Mouse (Mus musculus): ENCODE results near the gene Igsf11. TPM values are rescaled to one million over a fixed set of nuclear protein-coding genes. Genes with fewer than 3 reads are reported as not detected.

Igsf11 gene
- polyA plus RNA-seq (2012; rRNA removed) (0.12 and 0.16 TPM in 2 replicates), polyA plus RNA-seq (2014; fragmentation: Nextera tagmentation; extraction: Ambion mirVana) (0.03 and 0.04 TPM in 2 replicates)

DNA sequence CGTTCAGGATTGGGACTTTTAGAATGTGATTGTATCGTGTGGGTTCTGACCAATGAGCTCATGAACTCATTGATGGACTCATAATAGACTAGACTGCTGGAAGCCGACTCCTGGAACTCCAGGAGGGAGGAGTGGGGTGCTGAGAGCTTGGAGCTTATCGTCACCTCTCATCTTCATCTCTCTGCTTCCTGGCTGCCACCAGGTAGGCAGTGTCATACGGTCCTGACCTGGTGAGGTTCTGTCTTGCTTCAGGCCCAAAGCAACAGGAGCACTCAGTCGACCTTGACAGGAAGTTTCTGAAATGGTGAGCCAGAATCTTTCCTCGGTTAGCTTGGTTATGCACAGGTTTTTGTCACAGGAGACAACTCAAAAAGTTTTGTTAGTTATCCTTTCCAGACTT is at the start of gene Igsf11:
Igsf11 (plus strand) TSS at position 301 of the 400 bp plus-strand sequence.
- Histone ChIP-seq H3K27me3 (ENCODE audit: control insufficient read depth, insufficient read depth, low read length) (no peaks in the 10 kb centered on the region), H3K9ac (replicated peaks) (no peak within 1 kb of the TSS), H3K27ac (no peak within 1 kb of the TSS), H3K4me1 (replicated peaks; ENCODE audit: control insufficient read depth in 2 of 2, insufficient read depth in 2 of 2, low read length in 1 of 2) (no peaks in the 10 kb centered on the region), H3K4me2 (ENCODE audit: low read depth) (no peak within 1 kb of the TSS), H3K4me3 (ENCODE audit: insufficient read depth in 1 of 2, low read depth in 2 of 2, low read length in 2 of 2) (no peak within 1 kb of the TSS), H3K9me3 (ENCODE audit: control insufficient read depth, low read length) (no peaks in the 10 kb centered on the region), H3K36me3 (replicated peaks; ENCODE audit: control insufficient read depth, insufficient read depth, low read depth) (no peaks in the 10 kb centered on the region)
- TF ChIP-seq EP300 (IDR thresholded peaks at IDR 0.05; ENCODE audit: low read depth): no peak
- TF ChIP-seq CTCF (IDR thresholded peaks at IDR 0.05; ENCODE audit: low read depth): no peak
- ATAC-seq (ENCODE audit: insufficient read depth): no peak
- WGBS (ENCODE audit: insufficient replicate concordance): 58% methylated on average over 7 of the region's 7 CpGs
- DNase-seq (ENCODE audit: low read depth in 3 of 3, low spot score in 3 of 3): no peak

DNA sequence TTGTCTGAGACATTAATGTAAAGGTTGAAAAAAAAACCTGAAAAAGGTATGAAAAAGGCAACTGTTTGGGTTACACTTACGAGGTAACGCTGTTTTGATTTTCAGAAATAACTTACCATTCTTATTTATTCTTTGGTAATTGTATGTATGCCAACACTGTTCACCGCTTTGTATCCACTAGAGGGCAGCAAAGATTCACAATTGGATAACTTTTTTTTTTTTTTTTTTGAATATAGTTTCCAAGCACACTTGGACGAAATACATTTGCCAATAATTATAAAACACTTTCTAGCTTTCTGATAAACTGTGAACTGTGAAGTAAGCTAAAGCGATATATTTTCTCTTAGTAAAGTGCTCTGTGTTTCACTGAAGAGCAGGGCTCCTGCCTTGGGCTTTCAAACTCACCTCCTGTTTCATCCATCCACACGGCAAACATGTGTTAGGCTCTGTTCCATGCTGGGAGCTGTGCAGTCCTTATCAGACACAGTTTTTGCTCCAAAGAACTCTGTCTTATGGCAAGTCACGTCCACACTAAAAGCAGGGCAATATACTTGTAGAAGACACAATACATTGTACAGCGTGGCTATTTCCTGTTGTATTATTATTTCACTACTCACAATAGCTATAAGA is 34.2 kb upstream of the Igsf11 start:
- H3K9me3 ChIP-seq (ENCODE audit: control insufficient read depth, low read length): no peaks in the 10 kb centered on the region
- no peaks in the 10 kb centered on the region for H3K27me3 ChIP-seq (ENCODE audit: control insufficient read depth, insufficient read depth, low read length)
- H3K4me3 ChIP-seq (ENCODE audit: insufficient read depth in 1 of 2, low read depth in 2 of 2, low read length in 2 of 2): no peak overlapping the region
- 28% methylated on average over 8 of the region's 8 CpGs for WGBS (ENCODE audit: insufficient replicate concordance)
- no peak overlapping the region for H3K27ac ChIP-seq
- TF ChIP-seq CTCF (IDR thresholded peaks at IDR 0.05; ENCODE audit: low read depth) (peak; percentile 46), EP300 (IDR thresholded peaks at IDR 0.05; ENCODE audit: low read depth) (no peak)
- DNase-seq (ENCODE audit: low read depth in 3 of 3, low spot score in 3 of 3): peak in 1 of 3 experiments; percentile 3
- no peak overlapping the region for H3K4me2 ChIP-seq (ENCODE audit: low read depth)
- no peak for ATAC-seq (ENCODE audit: insufficient read depth)
- no peak overlapping the region for H3K9ac ChIP-seq (replicated peaks)
- no peaks in the 10 kb centered on the region for H3K4me1 ChIP-seq (replicated peaks; ENCODE audit: control insufficient read depth in 2 of 2, insufficient read depth in 2 of 2, low read length in 1 of 2)
- H3K36me3 ChIP-seq (replicated peaks; ENCODE audit: control insufficient read depth, insufficient read depth, low read depth): no peaks in the 10 kb centered on the region

DNA sequence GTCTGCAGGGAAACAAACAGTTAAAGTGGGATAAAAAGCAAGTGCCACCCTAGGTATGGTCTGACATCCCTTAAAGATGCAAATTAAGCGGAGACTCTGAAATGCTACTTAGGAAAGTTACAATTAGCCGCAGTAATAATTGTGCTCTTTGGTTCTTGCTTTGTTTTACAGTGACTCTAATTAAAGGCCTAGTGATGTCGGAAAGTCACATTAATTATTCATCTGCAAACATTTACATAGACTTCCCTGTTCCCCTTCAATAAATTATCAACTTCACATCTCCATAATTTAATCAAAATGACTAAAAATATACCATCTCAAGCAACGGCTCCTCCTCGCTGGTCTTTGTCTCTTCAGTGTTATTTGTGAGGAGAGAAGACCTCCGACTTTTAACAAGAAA is 31.9 kb upstream of the Igsf11 start:
- ATAC-seq (ENCODE audit: insufficient read depth) (no peak), DNase-seq (ENCODE audit: low read depth in 3 of 3, low spot score in 3 of 3) (no peak)
- Histone ChIP-seq H3K36me3 (replicated peaks; ENCODE audit: control insufficient read depth, insufficient read depth, low read depth) (no peaks in the 10 kb centered on the region), H3K4me1 (replicated peaks; ENCODE audit: control insufficient read depth in 2 of 2, insufficient read depth in 2 of 2, low read length in 1 of 2) (no peaks in the 10 kb centered on the region), H3K27me3 (ENCODE audit: control insufficient read depth, insufficient read depth, low read length) (no peaks in the 10 kb centered on the region), H3K9ac (replicated peaks) (no peak overlapping the region), H3K27ac (no peak overlapping the region), H3K4me3 (ENCODE audit: insufficient read depth in 1 of 2, low read depth in 2 of 2, low read length in 2 of 2) (no peak overlapping the region), H3K9me3 (ENCODE audit: control insufficient read depth, low read length) (no peaks in the 10 kb centered on the region), H3K4me2 (ENCODE audit: low read depth) (no peak overlapping the region)
- 63% methylated on average over 6 of the region's 6 CpGs for WGBS (ENCODE audit: insufficient replicate concordance)
- TF ChIP-seq CTCF (IDR thresholded peaks at IDR 0.05; ENCODE audit: low read depth): no peak
- TF ChIP-seq EP300 (IDR thresholded peaks at IDR 0.05; ENCODE audit: low read depth): no peak

DNA sequence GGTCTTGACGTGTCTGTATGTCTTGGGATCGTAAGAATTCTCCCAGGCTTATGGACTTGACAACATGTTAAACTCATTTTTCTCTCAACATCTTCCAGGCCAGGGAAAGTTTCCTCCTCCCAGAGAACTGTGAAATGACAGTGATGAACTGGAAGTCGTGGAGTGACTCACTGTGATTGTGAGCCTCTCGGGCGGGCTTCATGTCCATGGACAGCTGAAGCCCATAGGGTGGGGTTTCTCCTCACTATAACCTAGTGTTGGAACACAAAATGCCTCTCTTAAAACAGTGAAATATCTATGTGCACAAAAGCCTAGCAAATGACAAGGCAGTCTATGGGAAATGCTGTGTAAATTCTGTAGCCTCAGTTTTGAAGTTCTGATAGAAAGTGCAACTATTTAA is 28.1 kb upstream of the Igsf11 start:
- DNase-seq (ENCODE audit: low read depth in 3 of 3, low spot score in 3 of 3) (no peak), ATAC-seq (ENCODE audit: insufficient read depth) (no peak)
- H3K9ac ChIP-seq (replicated peaks): no peak overlapping the region
- no peaks in the 10 kb centered on the region for H3K4me1 ChIP-seq (replicated peaks; ENCODE audit: control insufficient read depth in 2 of 2, insufficient read depth in 2 of 2, low read length in 1 of 2)
- H3K9me3 ChIP-seq (ENCODE audit: control insufficient read depth, low read length): no peaks in the 10 kb centered on the region
- no peak overlapping the region for H3K27ac ChIP-seq
- no peak overlapping the region for H3K4me2 ChIP-seq (ENCODE audit: low read depth)
- no peaks in the 10 kb centered on the region for H3K36me3 ChIP-seq (replicated peaks; ENCODE audit: control insufficient read depth, insufficient read depth, low read depth)
- no peak overlapping the region for H3K4me3 ChIP-seq (ENCODE audit: insufficient read depth in 1 of 2, low read depth in 2 of 2, low read length in 2 of 2)
- 53% methylated on average over 5 of the region's 5 CpGs for WGBS (ENCODE audit: insufficient replicate concordance)
- no peaks in the 10 kb centered on the region for H3K27me3 ChIP-seq (ENCODE audit: control insufficient read depth, insufficient read depth, low read length)
- no peak for TF ChIP-seq CTCF (IDR thresholded peaks at IDR 0.05; ENCODE audit: low read depth)

DNA sequence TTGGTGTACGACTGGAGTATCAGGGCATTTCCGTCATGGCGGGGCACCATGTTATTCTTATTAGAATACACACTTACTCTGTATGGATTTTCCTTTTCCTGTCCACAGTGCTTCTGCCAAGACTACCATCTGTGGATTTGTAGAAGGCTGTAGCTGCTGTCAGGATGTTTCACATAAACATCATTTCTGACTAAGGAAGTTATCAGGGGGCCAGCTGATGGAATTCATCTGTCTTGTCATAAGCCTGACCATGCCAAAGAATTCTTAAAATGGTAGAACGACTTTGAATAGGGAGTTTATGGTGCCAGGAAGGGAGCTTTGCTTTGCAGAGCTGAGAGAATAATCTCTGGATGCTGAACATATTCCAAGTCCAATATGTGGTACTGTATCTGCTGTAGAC is 19.2 kb upstream of the Igsf11 start:
- ATAC-seq (ENCODE audit: insufficient read depth) (no peak), DNase-seq (ENCODE audit: low read depth in 3 of 3, low spot score in 3 of 3) (no peak)
- Histone ChIP-seq H3K9me3 (ENCODE audit: control insufficient read depth, low read length) (no peaks in the 10 kb centered on the region), H3K4me3 (ENCODE audit: insufficient read depth in 1 of 2, low read depth in 2 of 2, low read length in 2 of 2) (no peak overlapping the region), H3K4me2 (ENCODE audit: low read depth) (no peak overlapping the region), H3K27me3 (ENCODE audit: control insufficient read depth, insufficient read depth, low read length) (no peaks in the 10 kb centered on the region), H3K36me3 (replicated peaks; ENCODE audit: control insufficient read depth, insufficient read depth, low read depth) (no peaks in the 10 kb centered on the region), H3K9ac (replicated peaks) (no peak overlapping the region), H3K27ac (no peak overlapping the region), H3K4me1 (replicated peaks; ENCODE audit: control insufficient read depth in 2 of 2, insufficient read depth in 2 of 2, low read length in 1 of 2) (no peaks in the 10 kb centered on the region)
- no peak for TF ChIP-seq CTCF (IDR thresholded peaks at IDR 0.05; ENCODE audit: low read depth)
- no peak for TF ChIP-seq EP300 (IDR thresholded peaks at IDR 0.05; ENCODE audit: low read depth)
- 68% methylated on average over 4 of the region's 4 CpGs for WGBS (ENCODE audit: insufficient replicate concordance)

All from liver, embryonic 14.5 days (tissue).